Mouse (Mus musculus) granulocyte monocyte progenitor cell, adult 5-6 weeks (primary cell): Measurements from ENCODE around the gene Ifna7. TPM values are rescaled to one million over a fixed set of nuclear protein-coding genes. Genes with fewer than 3 reads are reported as not detected.
"Not testable (repeated sequence)": the region's sequence is repeated elsewhere in the genome, so short reads cannot be mapped to it uniquely, and the experiment has no call there.

Experiments used
- ATAC-seq: replicated peaks from 2 replicates; pipeline ENCODE4 v1.8.0; 2016; ENCODE audit warnings: mild to moderate bottlenecking, moderate TSS enrichment, inconsistent platforms; ENCODE audit not compliant: poor library complexity, severe bottlenecking
- total RNA-seq, 2 experiments: library from RNA; stranded (forward) in 1 of 2; stranded (reverse) in 1 of 2; fragments of 200-712, 200-1000 nt in 1 of 2; fragments of >200 nt in 1 of 2; fragmentation: Nextera tagmentation in 1 of 2; gene quantifications; 2 replicates each; pipeline ENCODE4 v1.2.3; 2014 to 2017

Gene Ifna7
- total RNA-seq (2014; fragmentation: Nextera tagmentation) (not detected in 2 replicates), total RNA-seq (2017) (not detected in 2 replicates)

- ATAC-seq: no peak
Measured at GRCm38 (mm10) chr4:88815928-88816327, at the start of gene Ifna7. TSS of gene Ifna7 (plus strand) at chr4:88816228.

- ATAC-seq: not testable (repeated sequence)
Measured at GRCm38 (mm10) chr4:88773534-88773933, 42.5 kb upstream of the Ifna7 start, which contains the start of gene Gm13290. TSS of gene Gm13290 (plus strand) at chr4:88773834.

GRCm38 (mm10) chr4:88776622-88777021 lies 39.4 kb upstream of the Ifna7 start, which contains the start of gene Gm13289:
TSS of gene Gm13289 (plus strand) at chr4:88776922.
- ATAC-seq: not testable (repeated sequence)

DNA sequence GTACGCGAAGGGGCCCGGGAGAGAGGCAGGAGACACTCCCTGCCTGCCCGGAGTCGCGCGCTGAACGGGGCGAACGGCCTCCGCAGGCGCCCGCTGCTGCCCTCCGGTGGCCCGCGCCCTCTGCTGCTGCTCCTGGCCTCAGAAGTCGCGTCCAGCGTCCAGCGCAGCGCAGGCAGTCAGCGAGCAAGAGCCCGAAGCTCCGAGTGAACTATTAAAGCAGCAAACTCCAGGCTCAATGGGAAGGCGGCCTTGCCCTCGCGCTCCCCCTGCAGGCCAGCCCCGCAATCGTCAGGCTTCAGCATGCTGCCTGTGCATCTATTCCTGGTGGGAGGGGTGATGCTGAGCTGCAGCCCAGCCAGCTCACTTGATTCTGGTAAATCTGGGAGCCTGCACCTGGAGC lies 36.5 kb upstream of the Ifna7 start, which contains the start of gene Gm13272:
Gene Gm13272, plus strand, starts transcription at position 301 of the 400 bp plus-strand sequence.
- ATAC-seq: not testable (repeated sequence)

GRCm38 (mm10) chr4:88780320-88780719 lies 35.7 kb upstream of the Ifna7 start:
- not testable (repeated sequence) for ATAC-seq

DNA sequence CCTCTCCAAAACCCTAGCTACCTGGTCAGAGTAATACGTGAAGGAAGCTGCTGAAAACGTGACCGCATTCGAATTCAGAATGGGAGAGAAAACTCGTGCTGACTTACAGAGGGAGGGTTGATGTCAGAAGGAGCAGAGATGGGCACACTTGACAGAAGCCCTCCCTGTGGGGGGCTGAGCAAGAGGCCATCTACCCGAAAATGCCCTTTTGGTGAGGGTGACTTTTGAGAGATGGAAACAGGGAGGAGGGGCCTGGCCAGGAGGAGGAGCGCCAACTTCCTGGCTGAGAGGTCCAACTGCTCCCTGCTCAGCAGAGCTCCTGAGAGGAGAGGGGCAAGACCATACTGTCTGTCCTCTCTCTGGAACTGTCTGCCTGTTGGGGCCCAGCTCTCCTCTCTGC lies 34.2 kb upstream of the Ifna7 start, which contains the start of gene Ifnz:
Gene Ifnz, plus strand, starts transcription at position 301 of the 400 bp plus-strand sequence.
- ATAC-seq: not testable (repeated sequence)

DNA sequence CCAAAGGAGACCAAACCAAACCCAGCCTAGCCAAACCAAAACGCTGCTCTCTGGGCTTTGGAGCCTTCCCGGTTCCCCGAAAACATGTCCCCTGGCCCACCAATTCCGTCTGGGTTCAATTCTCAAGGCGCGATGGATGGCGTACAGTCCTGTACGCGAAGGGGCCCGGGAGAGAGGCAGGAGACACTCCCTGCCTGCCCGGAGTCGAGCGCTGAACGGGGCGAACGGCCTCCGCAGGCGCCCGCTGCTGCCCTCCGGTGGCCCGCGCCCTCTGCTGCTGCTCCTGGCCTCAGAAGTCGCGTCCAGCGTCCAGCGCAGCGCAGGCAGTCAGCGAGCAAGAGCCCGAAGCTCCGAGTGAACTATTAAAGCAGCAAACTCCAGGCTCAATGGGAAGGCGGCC lies 33.7 kb upstream of the Ifna7 start:
- ATAC-seq: not testable (repeated sequence)

- ATAC-seq: not testable (repeated sequence)
Measured at GRCm38 (mm10) chr4:88785409-88785808, 30.6 kb upstream of the Ifna7 start, which contains the start of gene Gm13276. TSS of gene Gm13276 (plus strand) at chr4:88785709.

DNA sequence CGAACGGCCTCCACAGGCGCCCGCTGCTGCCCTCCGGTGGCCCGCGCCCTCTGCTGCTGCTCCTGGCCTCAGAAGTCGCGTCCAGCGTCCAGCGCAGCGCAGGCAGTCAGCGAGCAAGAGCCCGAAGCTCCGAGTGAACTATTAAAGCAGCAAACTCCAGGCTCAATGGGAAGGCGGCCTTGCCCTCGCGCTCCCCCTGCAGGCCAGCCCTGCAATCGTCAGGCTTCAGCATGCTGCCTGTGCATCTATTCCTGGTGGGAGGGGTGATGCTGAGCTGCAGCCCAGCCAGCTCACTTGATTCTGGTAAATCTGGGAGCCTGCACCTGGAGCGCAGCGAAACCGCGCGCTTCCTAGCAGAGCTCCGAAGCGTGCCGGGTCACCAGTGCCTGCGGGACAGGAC lies 27.6 kb upstream of the Ifna7 start, which contains the start of gene Gm13277:
Gene Gm13277, plus strand, starts transcription at position 231 of the 400 bp plus-strand sequence.
- not testable (repeated sequence) for ATAC-seq

DNA sequence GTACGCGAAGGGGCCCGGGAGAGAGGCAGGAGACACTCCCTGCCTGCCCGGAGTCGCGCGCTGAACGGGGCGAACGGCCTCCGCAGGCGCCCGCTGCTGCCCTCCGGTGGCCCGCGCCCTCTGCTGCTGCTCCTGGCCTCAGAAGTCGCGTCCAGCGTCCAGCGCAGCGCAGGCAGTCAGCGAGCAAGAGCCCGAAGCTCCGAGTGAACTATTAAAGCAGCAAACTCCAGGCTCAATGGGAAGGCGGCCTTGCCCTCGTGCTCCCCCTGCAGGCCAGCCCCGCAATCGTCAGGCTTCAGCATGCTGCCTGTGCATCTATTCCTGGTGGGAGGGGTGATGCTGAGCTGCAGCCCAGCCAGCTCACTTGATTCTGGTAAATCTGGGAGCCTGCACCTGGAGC lies 24.8 kb upstream of the Ifna7 start, which contains the start of gene Gm13278:
Gene Gm13278, plus strand, starts transcription at position 301 of the 400 bp plus-strand sequence.
- not testable (repeated sequence) for ATAC-seq

DNA sequence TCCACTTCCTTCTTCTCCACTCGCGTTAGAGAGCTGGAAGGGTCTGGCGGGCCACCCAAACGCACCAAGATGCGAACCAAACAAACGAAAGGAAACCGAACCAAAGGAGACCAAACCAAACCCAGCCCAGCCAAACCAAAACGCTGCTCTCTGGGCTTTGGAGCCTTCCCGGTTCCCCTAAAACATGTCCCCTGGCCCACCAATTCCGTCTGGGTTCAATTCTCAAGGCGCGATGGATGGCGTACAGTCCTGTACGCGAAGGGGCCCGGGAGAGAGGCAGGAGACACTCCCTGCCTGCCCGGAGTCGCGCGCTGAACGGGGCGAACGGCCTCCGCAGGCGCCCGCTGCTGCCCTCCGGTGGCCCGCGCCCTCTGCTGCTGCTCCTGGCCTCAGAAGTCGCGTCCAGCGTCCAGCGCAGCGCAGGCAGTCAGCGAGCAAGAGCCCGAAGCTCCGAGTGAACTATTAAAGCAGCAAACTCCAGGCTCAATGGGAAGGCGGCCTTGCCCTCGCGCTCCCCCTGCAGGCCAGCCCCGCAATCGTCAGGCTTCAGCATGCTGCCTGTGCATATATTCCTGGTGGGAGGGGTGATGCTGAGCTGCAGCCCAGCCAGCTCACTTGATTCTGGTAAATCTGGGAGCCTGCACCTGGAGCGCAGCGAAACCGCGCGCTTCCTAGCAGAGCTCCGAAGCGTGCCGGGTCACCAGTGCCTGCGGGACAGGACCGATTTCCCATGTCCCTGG lies 21.9 kb upstream of the Ifna7 start, which contains the start of gene Gm13275:
Gene Gm13275, plus strand, starts transcription at position 552 of the 740 bp plus-strand sequence.
- not testable (repeated sequence) for ATAC-seq

DNA sequence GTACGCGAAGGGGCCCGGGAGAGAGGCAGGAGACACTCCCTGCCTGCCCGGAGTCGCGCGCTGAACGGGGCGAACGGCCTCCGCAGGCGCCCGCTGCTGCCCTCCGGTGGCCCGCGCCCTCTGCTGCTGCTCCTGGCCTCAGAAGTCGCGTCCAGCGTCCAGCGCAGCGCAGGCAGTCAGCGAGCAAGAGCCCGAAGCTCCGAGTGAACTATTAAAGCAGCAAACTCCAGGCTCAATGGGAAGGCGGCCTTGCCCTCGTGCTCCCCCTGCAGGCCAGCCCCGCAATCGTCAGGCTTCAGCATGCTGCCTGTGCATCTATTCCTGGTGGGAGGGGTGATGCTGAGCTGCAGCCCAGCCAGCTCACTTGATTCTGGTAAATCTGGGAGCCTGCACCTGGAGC lies 18.9 kb upstream of the Ifna7 start, which contains the start of gene Gm13279:
Gene Gm13279, plus strand, starts transcription at position 301 of the 400 bp plus-strand sequence.
- ATAC-seq: not testable (repeated sequence)

DNA sequence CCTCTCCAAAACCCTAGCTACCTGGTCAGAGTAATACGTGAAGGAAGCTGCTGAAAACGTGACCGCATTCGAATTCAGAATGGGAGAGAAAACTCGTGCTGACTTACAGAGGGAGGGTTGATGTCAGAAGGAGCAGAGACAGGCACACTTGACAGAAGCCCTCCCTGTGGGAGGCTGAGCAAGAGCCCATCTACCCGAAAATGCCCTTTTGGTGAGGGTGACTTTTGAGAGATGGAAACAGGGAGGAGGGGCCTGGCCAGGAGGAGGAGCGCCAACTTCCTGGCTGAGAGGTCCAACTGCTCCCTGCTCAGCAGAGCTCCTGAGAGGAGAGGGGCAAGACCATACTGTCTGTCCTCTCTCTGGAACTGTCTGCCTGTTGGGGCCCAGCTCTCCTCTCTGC lies 16.7 kb upstream of the Ifna7 start, which contains the start of gene Gm13285:
Gene Gm13285, plus strand, starts transcription at position 301 of the 400 bp plus-strand sequence.
- ATAC-seq: not testable (repeated sequence)

DNA sequence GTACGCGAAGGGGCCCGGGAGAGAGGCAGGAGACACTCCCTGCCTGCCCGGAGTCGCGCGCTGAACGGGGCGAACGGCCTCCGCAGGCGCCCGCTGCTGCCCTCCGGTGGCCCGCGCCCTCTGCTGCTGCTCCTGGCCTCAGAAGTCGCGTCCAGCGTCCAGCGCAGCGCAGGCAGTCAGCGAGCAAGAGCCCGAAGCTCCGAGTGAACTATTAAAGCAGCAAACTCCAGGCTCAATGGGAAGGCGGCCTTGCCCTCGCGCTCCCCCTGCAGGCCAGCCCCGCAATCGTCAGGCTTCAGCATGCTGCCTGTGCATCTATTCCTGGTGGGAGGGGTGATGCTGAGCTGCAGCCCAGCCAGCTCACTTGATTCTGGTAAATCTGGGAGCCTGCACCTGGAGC lies 13.1 kb upstream of the Ifna7 start, which contains the start of gene Gm13287:
Gene Gm13287, plus strand, starts transcription at position 301 of the 400 bp plus-strand sequence.
- ATAC-seq: not testable (repeated sequence)

GRCm38 (mm10) chr4:88805231-88805630 lies 10.8 kb upstream of the Ifna7 start, which contains the start of gene Gm13288:
TSS of gene Gm13288 (plus strand) at chr4:88805531.
- ATAC-seq: not testable (repeated sequence)

GRCm38 (mm10) chr4:88805761-88806160 lies 10.3 kb upstream of the Ifna7 start:
- ATAC-seq: not testable (repeated sequence)

DNA sequence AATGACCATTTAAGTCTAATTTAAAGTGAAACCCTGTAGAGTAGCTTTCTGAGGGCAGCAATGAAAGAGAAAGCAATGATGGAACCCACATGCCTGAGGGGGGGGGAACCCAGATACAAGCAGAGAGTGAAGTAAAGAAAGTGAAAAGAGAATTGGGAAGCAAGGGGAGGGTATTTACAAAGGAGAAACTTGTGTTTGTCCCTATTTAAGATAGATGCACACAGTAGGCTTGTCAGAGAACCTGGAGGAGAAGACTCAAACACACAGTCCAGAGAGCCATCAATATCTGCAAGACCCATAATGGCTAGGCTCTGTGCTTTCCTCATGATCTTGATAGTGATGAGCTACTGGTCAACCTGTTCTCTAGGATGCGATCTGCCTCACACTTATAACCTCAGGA lies 3.6 kb downstream of the Ifna7 start, which contains the start of gene Ifna11:
Gene Ifna11, plus strand, starts transcription at position 301 of the 400 bp plus-strand sequence.
- no peak for ATAC-seq

- ATAC-seq: 0 out of 2 replicates have a peak, but pooled peaks have one; percentile 30
Measured at GRCm38 (mm10) chr4:88822995-88823394, 7.0 kb downstream of the Ifna7 start.

GRCm38 (mm10) chr4:88827116-88827515 lies 11.1 kb downstream of the Ifna7 start, which contains the start of gene Ifna6:
TSS of gene Ifna6 (plus strand) at chr4:88827416.
- ATAC-seq: not testable (repeated sequence)

DNA sequence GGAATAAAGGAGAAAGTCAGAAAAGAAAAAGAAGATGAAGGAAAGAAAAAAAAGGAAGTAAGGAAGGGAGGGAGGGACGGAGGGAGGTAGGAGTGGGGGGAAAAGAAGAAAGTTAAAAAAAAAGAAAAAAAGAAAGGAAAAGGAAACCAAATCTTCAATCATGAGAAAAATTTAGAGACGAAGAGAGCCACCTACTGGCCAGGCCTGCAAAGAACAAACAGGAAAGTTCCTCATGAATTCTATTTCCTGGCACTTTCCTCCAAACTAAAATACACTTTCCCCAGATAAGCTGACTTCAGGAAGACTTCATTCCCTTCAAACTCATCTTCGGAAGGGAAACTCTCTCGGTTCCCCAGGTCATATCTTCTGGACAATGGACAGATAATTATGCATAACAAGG lies 14.5 kb downstream of the Ifna7 start:
- peak; percentile 42; the same call in 1 of the 2 replicates for ATAC-seq
